8 mouse cellular contexts compared by ENCODE assay signal in the genomic region with DNA sequence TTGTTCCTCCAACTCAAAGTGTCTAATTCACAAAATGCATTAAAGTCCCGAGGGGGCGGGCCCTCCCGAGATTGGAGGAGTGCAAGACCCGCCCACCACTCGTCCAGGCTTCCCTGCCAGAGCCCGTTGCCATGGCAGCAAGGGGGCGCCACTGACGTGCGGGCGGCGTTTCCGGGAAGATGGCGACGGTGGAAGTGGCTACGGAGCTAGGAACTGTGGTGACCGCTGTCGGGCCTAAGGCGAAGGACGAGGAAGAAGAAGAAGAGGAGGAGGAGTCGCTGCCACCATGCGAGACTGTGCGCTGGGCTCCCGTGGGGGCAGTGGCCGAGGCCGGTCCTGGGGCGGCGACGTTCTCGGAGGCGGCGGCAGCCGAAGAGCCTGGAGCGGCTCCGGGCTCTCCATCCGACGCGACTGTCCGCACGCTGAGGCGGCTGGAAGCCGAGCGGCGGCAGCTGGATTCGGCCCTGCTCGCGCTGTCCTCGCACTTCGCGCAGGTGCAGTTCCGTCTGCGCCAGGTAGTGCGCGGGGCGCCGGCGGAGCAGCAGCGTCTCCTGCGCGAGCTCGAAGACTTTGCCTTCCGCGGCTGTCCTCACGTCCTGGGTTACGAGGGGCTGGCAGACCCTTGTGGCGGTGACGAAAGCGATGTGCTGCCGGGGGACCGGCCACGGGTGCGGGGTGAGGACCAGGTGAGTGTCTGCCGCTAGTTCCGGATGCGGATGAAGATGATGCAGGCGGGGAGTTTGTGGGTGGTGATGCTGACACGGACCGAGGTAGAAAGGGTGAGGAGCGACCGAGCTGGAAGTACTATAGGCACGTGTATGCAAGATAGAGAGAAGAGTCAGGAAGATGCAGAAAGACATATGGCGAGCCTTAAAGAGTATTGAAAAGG. TPM values are rescaled to one million over a fixed set of nuclear protein-coding genes. Genes with fewer than 3 reads are reported as not detected.
A peak's percentile ranks its signal among the peaks of the same experiment; 100 is the strongest.
DNase-seq lines count a peak whose midpoint lies in the region; ATAC-seq lines count a peak whose summit lies in the region.

A gene (plus strand): TSS at position 161 of the 889 bp plus-strand sequence.
A gene (minus strand): TSS at position 409 of the 889 bp plus-strand sequence.

- peak within 1 kb of the TSS; percentile 80 for H3K4me2 ChIP-seq in hindbrain, embryonic 15.5 days

- peak within 1 kb of the TSS; percentile 80 for H3K9ac ChIP-seq in hindbrain, embryonic 15.5 days

- H3K36me3 ChIP-seq in hindbrain, embryonic 15.5 days = peaks cover 11% of the 10 kb centered on the region

- DNase-seq in T-cell, adult 2 months (ENCODE audit: low spot score) = peak; percentile 98
- DNase-seq in cerebellum, postnatal 36 days = peak; percentile 96 to 98
- DNase-seq in frontal cortex, postnatal 36 days (ENCODE audit: low spot score in 2 of 2) = peak; percentile 97 to 98
- DNase-seq in left cerebral cortex, adult 11 months (ENCODE audit: low spot score) = peak; percentile 94
- peak; percentile 98 to 99 for DNase-seq in lung, postnatal 4 days
- DNase-seq in retina, postnatal 7 days (ENCODE audit: low read depth, low spot score) = peak; percentile 95
- peak; percentile 95 for DNase-seq in urinary bladder, adult 2 months (ENCODE audit: low spot score)

- H3K27ac ChIP-seq in hindbrain, embryonic 15.5 days (replicated peaks) = peak within 1 kb of the TSS; percentile 95

- H3K4me3 ChIP-seq in hindbrain, embryonic 15.5 days = peak within 1 kb of the TSS; percentile 96

- ATAC-seq in hindbrain, embryonic 15.5 days (ENCODE audit: low FRiP score, low read depth) = peak; percentile 94

- under 1% methylated on average over 80 of the region's 81 CpGs for WGBS in hindbrain, embryonic 15.5 days

- peaks cover 29% of the 10 kb centered on the region for H3K4me1 ChIP-seq in hindbrain, embryonic 15.5 days (replicated peaks)

- no peaks in the 10 kb centered on the region for H3K9me3 ChIP-seq in hindbrain, embryonic 15.5 days

- H3K27me3 ChIP-seq in hindbrain, embryonic 15.5 days = no peaks in the 10 kb centered on the region

RNA-seq across cellular contexts. Expression of the first gene that starts in this region (rescaled TPM):
- 32.0 and 33.2 TPM in 2 replicates for polyA plus RNA-seq in hindbrain, embryonic 15.5 days (2015; fragmentation: Nextera tagmentation; extraction: Ambion mirVana)
- 22.1 and 22.9 TPM in 2 replicates for polyA plus RNA-seq in urinary bladder, adult 2 months (2012; rRNA removed)

RNA-seq across cellular contexts. Expression of the second gene that starts in this region (rescaled TPM):
- 3.0 and 4.0 TPM in 2 replicates for polyA plus RNA-seq in hindbrain, embryonic 15.5 days (2015; fragmentation: Nextera tagmentation; extraction: Ambion mirVana)
- polyA plus RNA-seq in urinary bladder, adult 2 months (2012; rRNA removed) = 21.1 and 28.2 TPM in 2 replicates

Comparison
In these comparisons a context has a peak if more than half of its experiments do, and no peak if none do; other contexts are left out.
1. Peak in every context shown above with its lines: DNase-seq, ATAC-seq, H3K4me3 ChIP-seq and H3K27ac ChIP-seq.